Mouse (Mus musculus) limb, embryonic 11.5 days (tissue): ENCODE data around the gene Itgav. TPM values are rescaled to one million over a fixed set of nuclear protein-coding genes. Genes with fewer than 3 reads are reported as not detected.

ENCODE experiments used
- ATAC-seq: fragments of 200-750 bp; cut with Nextera tagmentation; 2 replicates; pipeline ENCODE4 v1.8.0; 2017; ENCODE audit warnings: low read depth; ENCODE audit not compliant: insufficient number of reproducible peaks, low FRiP score, low TSS enrichment
- DNase-seq: peaks from one replicate; pipeline ENCODE4 v3.0.0-alpha.2; 2015; ENCODE audit warnings: low spot score
- H3K27ac ChIP-seq: fragments of 300-500 bp; sonication (generic); replicated peaks from 2 replicates; pipeline ENCODE4 v1.5.1; 2014; ENCODE audit warnings: low read depth, mild to moderate bottlenecking, low read length
- H3K27me3 ChIP-seq: fragments of 300-500 bp; sonication (generic); 2 replicates; pipeline ENCODE4 v1.6.1; 2014; ENCODE audit warnings: mild to moderate bottlenecking, low read length, mixed read lengths; ENCODE audit not compliant: control insufficient read depth, insufficient read depth
- H3K36me3 ChIP-seq: fragments of 300-500 bp; sonication (generic); 2 replicates; pipeline ENCODE4 v1.6.1; 2014; ENCODE audit warnings: mild to moderate bottlenecking, low read length, moderate library complexity, mixed read lengths; ENCODE audit not compliant: control insufficient read depth, insufficient read depth
- H3K4me1 ChIP-seq: fragments of 300-500 bp; sonication (generic); 2 replicates; pipeline ENCODE4 v1.6.1; 2014; ENCODE audit warnings: low read length, mixed read lengths; ENCODE audit not compliant: control insufficient read depth, insufficient read depth
- H3K4me2 ChIP-seq: fragments of 300-500 bp; sonication (generic); 2 replicates; pipeline ENCODE4 v1.6.1; 2014; ENCODE audit warnings: low read depth, mild to moderate bottlenecking, moderate library complexity; ENCODE audit not compliant: severe bottlenecking
- H3K4me3 ChIP-seq: fragments of 300-500 bp; sonication (generic); 2 replicates; pipeline ENCODE4 v1.5.1; 2014; ENCODE audit warnings: low read depth, low read length
- H3K9ac ChIP-seq: fragments of 300-500 bp; sonication (generic); 2 replicates; pipeline ENCODE4 v1.6.1; 2014; ENCODE audit warnings: mild to moderate bottlenecking, low read length
- H3K9me3 ChIP-seq: fragments of 300-500 bp; sonication (generic); 2 replicates; pipeline ENCODE4 v1.6.1; 2016; ENCODE audit warnings: low read length; ENCODE audit not compliant: control insufficient read depth
- WGBS: fragments of 180-500 bp; shearing (Covaris S2); extraction: QIAGEN DNeasy Blood & Tissue Kit; methylation state at CpG from one replicate; pipeline ENCODE4 v1.1.7; 2014; 5-methylcytosine and 5-hydroxymethylcytosine counted together
- polyA plus RNA-seq: library from polyadenylated mRNA; unstranded; fragments of >200 nt; fragmentation: Nextera tagmentation; extraction: Ambion mirVana; gene quantifications from 2 replicates; pipeline ENCODE4 v1.2.1, GENCODE M21; 2014

Gene Itgav
- polyA plus RNA-seq, 1 experiment from 2014 or later, result 66.3 TPM

GRCm38 (mm10) chr2:83721635-83722034, 2.6 kb upstream of the Itgav start:
- no peak overlapping the region for H3K9ac ChIP-seq
- no peak overlapping the region for H3K4me2 ChIP-seq
- H3K4me1 ChIP-seq, result no peaks in the 10 kb centered on the region
- WGBS, result 91% methylated on average over 3 of the region's 3 CpGs
- no peak overlapping the region for H3K27ac ChIP-seq
- DNase-seq (no peak), ATAC-seq (no peak)
- no peak overlapping the region for H3K4me3 ChIP-seq
- no peaks in the 10 kb centered on the region for H3K36me3 ChIP-seq
- H3K27me3 ChIP-seq, result no peaks in the 10 kb centered on the region
- no peaks in the 10 kb centered on the region for H3K9me3 ChIP-seq

GRCm38 (mm10) chr2:83722936-83723335, 1.3 kb upstream of the Itgav start:
- no peak overlapping the region for H3K9ac ChIP-seq

GRCm38 (mm10) chr2:83723346-83723745, 851 bp upstream of the Itgav start:
- Histone ChIP-seq H3K4me2 (peak overlapping the region; percentile 54), H3K4me3 (peak overlapping the region; percentile 84), H3K9me3 (no peaks in the 10 kb centered on the region), H3K4me1 (no peaks in the 10 kb centered on the region), H3K27ac (peak overlapping the region; percentile 96), H3K9ac (no peak overlapping the region; the same call in 1 of the 2 replicates), H3K36me3 (no peaks in the 10 kb centered on the region), H3K27me3 (no peaks in the 10 kb centered on the region)
- DNase-seq (no peak), ATAC-seq (no peak)
- 49% methylated on average over 2 of the region's 2 CpGs for WGBS

More at GRCm38 (mm10) chr2:83722936-83723335, 1.3 kb upstream of the Itgav start:
- H3K27me3 ChIP-seq, result no peaks in the 10 kb centered on the region
- no peaks in the 10 kb centered on the region for H3K36me3 ChIP-seq
- no peak overlapping the region for H3K4me3 ChIP-seq
- no peaks in the 10 kb centered on the region for H3K4me1 ChIP-seq
- ATAC-seq (no peak), DNase-seq (no peak)
- no peaks in the 10 kb centered on the region for H3K9me3 ChIP-seq
- H3K27ac ChIP-seq, result no peak overlapping the region
- no peak overlapping the region for H3K4me2 ChIP-seq

DNA sequence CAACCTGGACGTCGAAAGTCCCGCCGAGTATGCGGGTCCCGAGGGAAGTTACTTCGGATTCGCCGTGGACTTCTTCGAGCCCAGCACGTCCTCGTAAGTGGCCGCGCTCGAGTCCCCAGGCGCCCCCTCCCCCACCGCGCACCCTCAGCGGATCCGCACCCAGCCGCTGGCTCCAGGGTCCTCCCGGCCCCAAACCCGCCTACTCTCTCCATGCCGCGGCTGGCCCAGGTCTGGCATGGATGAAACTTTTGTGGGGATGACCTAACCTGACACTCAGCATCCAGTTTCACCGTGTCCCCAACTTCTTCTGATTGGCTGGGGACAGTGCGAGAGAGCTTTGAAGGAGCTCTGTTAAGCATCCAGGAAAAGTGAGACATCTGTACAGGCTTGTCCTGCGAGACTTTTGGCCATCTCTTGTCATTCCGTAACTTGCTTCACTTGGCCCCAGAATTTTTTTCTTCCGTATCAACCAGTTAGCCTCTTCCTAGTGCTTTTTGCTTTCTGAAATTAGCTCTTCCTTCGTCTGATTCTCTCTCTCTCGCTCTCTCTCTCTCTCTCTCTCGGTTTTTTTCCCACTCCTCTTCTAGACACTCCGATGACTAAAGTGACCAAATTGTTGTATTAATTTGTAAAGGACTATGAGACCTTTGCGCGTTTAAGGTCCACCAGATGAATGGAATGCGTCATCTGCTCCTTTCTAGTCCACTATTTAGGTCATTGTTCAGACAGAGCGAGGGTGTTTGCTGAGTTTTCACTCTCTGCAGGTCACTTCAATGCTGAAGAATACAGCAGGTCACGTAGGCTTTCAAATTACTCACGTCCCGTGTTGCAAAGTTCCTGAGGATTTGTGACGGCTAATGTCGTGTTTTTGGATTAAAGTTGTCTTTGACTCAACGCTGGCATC, 882 bp downstream of the Itgav start:
- DNase-seq, result peak; percentile 74
- peak overlapping the region; percentile 54 for H3K4me2 ChIP-seq
- H3K27ac ChIP-seq, result peak overlapping the region; percentile 96
- peak; percentile 73 for ATAC-seq
- no peaks in the 10 kb centered on the region for H3K4me1 ChIP-seq
- no peaks in the 10 kb centered on the region for H3K27me3 ChIP-seq
- H3K36me3 ChIP-seq, result no peaks in the 10 kb centered on the region
- H3K9me3 ChIP-seq, result no peaks in the 10 kb centered on the region
- peak overlapping the region; percentile 84 for H3K4me3 ChIP-seq
- peak overlapping the region; percentile 94 for H3K9ac ChIP-seq
- WGBS, result 5% methylated on average over 44 of the region's 44 CpGs

DNA sequence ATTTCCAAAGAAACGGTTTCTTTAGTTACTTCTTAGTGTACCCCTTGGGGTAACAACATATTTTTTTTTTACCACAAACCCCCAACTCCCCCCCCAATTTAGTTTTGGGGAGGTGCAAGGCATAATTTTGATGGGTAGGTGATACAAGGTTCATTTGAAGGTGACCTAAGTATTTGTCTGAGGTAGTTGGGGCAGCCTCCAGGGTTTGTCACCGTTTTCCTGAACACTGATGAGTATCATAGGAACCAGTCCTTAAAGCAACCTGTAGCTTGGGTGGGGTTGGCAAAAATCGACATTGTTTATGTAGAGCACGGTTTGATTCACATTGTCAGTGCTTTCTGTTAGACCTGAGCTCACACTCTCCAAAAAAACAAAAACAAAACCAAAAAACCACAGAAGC, 1.6 kb downstream of the Itgav start:
- H3K27ac ChIP-seq, result no peak overlapping the region
- WGBS, result 67% methylated on average over 4 of the region's 4 CpGs
- no peaks in the 10 kb centered on the region for H3K9me3 ChIP-seq
- DNase-seq (no peak), ATAC-seq (no peak)
- peak overlapping the region; percentile 14; the same call in 1 of the 2 replicates for H3K9ac ChIP-seq
- peak overlapping the region; percentile 84 for H3K4me3 ChIP-seq
- H3K27me3 ChIP-seq, result no peaks in the 10 kb centered on the region
- H3K4me2 ChIP-seq, result peak overlapping the region; percentile 54; the same call in 1 of the 2 replicates
- H3K36me3 ChIP-seq, result no peaks in the 10 kb centered on the region
- no peaks in the 10 kb centered on the region for H3K4me1 ChIP-seq

GRCm38 (mm10) chr2:83728238-83728682, 4.1 kb downstream of the Itgav start:
- no peak for DNase-seq
- Histone ChIP-seq H3K9me3 (no peaks in the 10 kb centered on the region), H3K27ac (no peak overlapping the region), H3K4me1 (no peaks in the 10 kb centered on the region), H3K36me3 (no peaks in the 10 kb centered on the region), H3K4me3 (no peak overlapping the region), H3K9ac (no peak overlapping the region), H3K27me3 (no peaks in the 10 kb centered on the region), H3K4me2 (no peak overlapping the region)
- WGBS, result 85% methylated on average over 4 of the region's 4 CpGs
- ATAC-seq, result no peak

GRCm38 (mm10) chr2:83729339-83729738, 5.1 kb downstream of the Itgav start:
- H3K4me3 ChIP-seq, result no peak overlapping the region
- DNase-seq, result no peak
- no peaks in the 10 kb centered on the region for H3K9me3 ChIP-seq
- H3K9ac ChIP-seq, result no peak overlapping the region
- no peaks in the 10 kb centered on the region for H3K4me1 ChIP-seq
- ATAC-seq, result no peak
- no peaks in the 10 kb centered on the region for H3K27me3 ChIP-seq
- H3K36me3 ChIP-seq, result no peaks in the 10 kb centered on the region
- whole genome bisulfite sequencing, result 82% methylated on average over 5 of the region's 5 CpGs
- H3K27ac ChIP-seq, result no peak overlapping the region
- no peak overlapping the region for H3K4me2 ChIP-seq

DNA sequence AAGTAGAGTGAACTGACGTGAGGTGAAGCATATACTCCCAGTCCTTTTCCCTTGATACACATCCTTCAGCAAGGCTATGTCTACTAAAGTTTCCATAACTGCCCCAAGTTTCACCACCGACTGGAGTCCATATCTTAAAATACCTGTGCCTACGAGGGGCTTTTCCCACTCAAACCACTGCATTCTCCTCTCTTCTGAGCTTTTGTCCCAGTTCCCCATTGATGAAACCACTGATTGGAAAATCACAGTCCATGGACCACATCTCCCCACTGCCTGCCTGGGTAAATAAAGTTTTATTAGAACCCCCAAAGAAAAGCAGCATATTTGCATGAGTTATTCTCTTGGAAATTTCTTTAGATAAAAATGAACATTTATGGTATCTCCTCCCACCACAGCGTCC, 8.7 kb downstream of the Itgav start:
- WGBS, result 91% methylated on average over 4 of the region's 4 CpGs
- Histone ChIP-seq H3K4me3 (no peak overlapping the region), H3K9ac (no peak overlapping the region), H3K4me1 (no peaks in the 10 kb centered on the region), H3K9me3 (no peaks in the 10 kb centered on the region), H3K27me3 (no peaks in the 10 kb centered on the region), H3K27ac (no peak overlapping the region), H3K36me3 (no peaks in the 10 kb centered on the region), H3K4me2 (no peak overlapping the region)
- ATAC-seq, result no peak
- no peak for DNase-seq
